Mouse (Mus musculus) hindbrain, embryonic 14.5 days (tissue): ENCODE results near the gene 4930407I10Rik. TPM values are rescaled to one million over a fixed set of nuclear protein-coding genes. Genes with fewer than 3 reads are reported as not detected.
A peak's percentile ranks its signal among the peaks of the same experiment; 100 is the strongest.

Experiments
- ATAC-seq: fragments of 200-750 bp; cut with Nextera tagmentation; 2 replicates; pipeline ENCODE4 v1.8.0; 2017; ENCODE audit warnings: moderate number of reproducible peaks, mild to moderate bottlenecking, moderate TSS enrichment, moderate library complexity; ENCODE audit not compliant: low FRiP score
- DNase-seq: peaks from one replicate; pipeline ENCODE4 v3.0.0-alpha.2; 2015; ENCODE audit warnings: low spot score
- H3K27ac ChIP-seq: fragments of 300-500 bp; sonication (generic); 2 replicates; pipeline ENCODE4 v1.5.1; 2014; ENCODE audit warnings: mild to moderate bottlenecking, moderate library complexity
- H3K27me3 ChIP-seq: fragments of 300-500 bp; sonication (generic); 2 replicates; pipeline ENCODE4 v1.6.1; 2014; ENCODE audit warnings: mild to moderate bottlenecking, low read length, mixed read lengths; ENCODE audit not compliant: control insufficient read depth, insufficient read depth
- H3K36me3 ChIP-seq: fragments of 300-500 bp; sonication (generic); replicated peaks from 2 replicates; pipeline ENCODE4 v1.6.1; 2014; ENCODE audit not compliant: control insufficient read depth, insufficient read depth
- H3K4me1 ChIP-seq: fragments of 300-500 bp; sonication (generic); replicated peaks from 2 replicates; pipeline ENCODE4 v1.6.1; 2014; ENCODE audit warnings: antibody characterized with exemption, low read length, mixed read lengths; ENCODE audit not compliant: control insufficient read depth, insufficient read depth
- H3K4me2 ChIP-seq: fragments of 300-500 bp; sonication (generic); replicated peaks from 2 replicates; pipeline ENCODE4 v1.6.1; 2014; ENCODE audit warnings: mild to moderate bottlenecking, moderate library complexity
- H3K4me3 ChIP-seq: fragments of 300-500 bp; sonication (generic); replicated peaks from 2 replicates; pipeline ENCODE4 v1.5.1; 2014; ENCODE audit warnings: mild to moderate bottlenecking, low read length
- H3K9ac ChIP-seq: fragments of 300-500 bp; sonication (generic); 2 replicates; pipeline ENCODE4 v1.6.1; 2014
- H3K9me3 ChIP-seq: fragments of 300-500 bp; sonication (generic); 2 replicates; pipeline ENCODE4 v1.6.1; 2016; ENCODE audit warnings: low read length; ENCODE audit not compliant: control insufficient read depth
- WGBS: fragments of 180-500 bp; shearing (Covaris S2); extraction: QIAGEN DNeasy Blood & Tissue Kit; methylation state at CpG from one replicate; pipeline ENCODE4 v1.1.7; 2014; 5-methylcytosine and 5-hydroxymethylcytosine counted together
- polyA plus RNA-seq: library from polyadenylated mRNA; unstranded; fragments of >200 nt; fragmentation: Nextera tagmentation; extraction: Ambion mirVana; gene quantifications from 2 replicates; pipeline ENCODE4 v1.2.1, GENCODE M21; 2014

Gene 4930407I10Rik
- not detected in 2 replicates for polyA plus RNA-seq

GRCm38 (mm10) chr15:82058719-82059201 is at the start of gene 4930407I10Rik:
Gene 4930407I10Rik (plus strand): TSS chr15:82059151.
- no peak within 1 kb of the TSS for H3K9ac ChIP-seq
- H3K36me3 ChIP-seq: no peaks in the 10 kb centered on the region
- ATAC-seq (no peak), DNase-seq (no peak)
- H3K4me1 ChIP-seq: no peaks in the 10 kb centered on the region
- H3K27me3 ChIP-seq: 0 out of 2 replicates have a peak, but pooled peaks cover 4% of the 10 kb centered on the region
- H3K9me3 ChIP-seq: no peaks in the 10 kb centered on the region
- no peak within 1 kb of the TSS for H3K4me2 ChIP-seq
- WGBS: 83% methylated on average over 1 of the region's 1 CpGs
- H3K4me3 ChIP-seq: no peak within 1 kb of the TSS
- no peak within 1 kb of the TSS for H3K27ac ChIP-seq

GRCm38 (mm10) chr15:82011947-82012346 is 47.0 kb upstream of the 4930407I10Rik start:
- ATAC-seq (no peak), DNase-seq (no peak)
- no peaks in the 10 kb centered on the region for H3K27me3 ChIP-seq
- H3K9me3 ChIP-seq: no peaks in the 10 kb centered on the region
- WGBS: 96% methylated on average over 6 of the region's 6 CpGs
- H3K4me1 ChIP-seq: peaks cover 18% of the 10 kb centered on the region; the same call in 1 of the 2 replicates
- H3K4me2 ChIP-seq: no peak overlapping the region
- H3K36me3 ChIP-seq: no peaks in the 10 kb centered on the region
- H3K9ac ChIP-seq: no peak overlapping the region
- H3K4me3 ChIP-seq: no peak overlapping the region
- H3K27ac ChIP-seq: no peak overlapping the region

GRCm38 (mm10) chr15:82014745-82015391 is 44.1 kb upstream of the 4930407I10Rik start:
- 0 out of 2 replicates have a peak, but pooled peaks cover 6% of the 10 kb centered on the region for H3K36me3 ChIP-seq
- H3K9ac ChIP-seq: peak overlapping the region; percentile 93
- DNase-seq (no peak), ATAC-seq (no peak)
- WGBS: 20% methylated on average over 9 of the region's 9 CpGs
- no peaks in the 10 kb centered on the region for H3K9me3 ChIP-seq
- no peak overlapping the region for H3K27ac ChIP-seq
- peaks cover 19% of the 10 kb centered on the region; the same call in 1 of the 2 replicates for H3K4me1 ChIP-seq
- H3K27me3 ChIP-seq: no peaks in the 10 kb centered on the region
- peak overlapping the region; percentile 62 for H3K4me2 ChIP-seq
- H3K4me3 ChIP-seq: peak overlapping the region; percentile 94

- under 1% methylated on average over 39 of the region's 39 CpGs for WGBS
- Histone ChIP-seq H3K9ac (peak overlapping the region; percentile 93), H3K27ac (peak overlapping the region; percentile 84), H3K27me3 (no peaks in the 10 kb centered on the region), H3K36me3 (0 out of 2 replicates have a peak, but pooled peaks cover 9% of the 10 kb centered on the region), H3K4me3 (peak overlapping the region; percentile 94), H3K4me2 (peak overlapping the region; percentile 62), H3K9me3 (no peaks in the 10 kb centered on the region), H3K4me1 (peaks cover 19% of the 10 kb centered on the region; the same call in 1 of the 2 replicates)
- DNase-seq (peak; percentile 29), ATAC-seq (peak; percentile 64)
Observed at GRCm38 (mm10) chr15:82015392-82016100, 43.4 kb upstream of the 4930407I10Rik start.

GRCm38 (mm10) chr15:82016101-82016808 is 42.7 kb upstream of the 4930407I10Rik start:
- WGBS: under 1% methylated on average over 51 of the region's 53 CpGs
- H3K36me3 ChIP-seq: 0 out of 2 replicates have a peak, but pooled peaks cover 9% of the 10 kb centered on the region
- H3K4me1 ChIP-seq: peaks cover 19% of the 10 kb centered on the region; the same call in 1 of the 2 replicates
- H3K27me3 ChIP-seq: no peaks in the 10 kb centered on the region
- DNase-seq (peak; percentile 98), ATAC-seq (peak; percentile 96)
- peak overlapping the region; percentile 62 for H3K4me2 ChIP-seq
- H3K9me3 ChIP-seq: no peaks in the 10 kb centered on the region
- peak overlapping the region; percentile 94 for H3K4me3 ChIP-seq
- H3K27ac ChIP-seq: peak overlapping the region; percentile 84
- H3K9ac ChIP-seq: peak overlapping the region; percentile 93

- Histone ChIP-seq H3K4me3 (peak overlapping the region; percentile 94), H3K4me2 (peak overlapping the region; percentile 62), H3K36me3 (peaks cover 13% of the 10 kb centered on the region; the same call in 1 of the 2 replicates), H3K27ac (peak overlapping the region; percentile 65; the same call in 1 of the 2 replicates), H3K4me1 (peaks cover 19% of the 10 kb centered on the region; the same call in 1 of the 2 replicates), H3K9ac (peak overlapping the region; percentile 70), H3K27me3 (no peaks in the 10 kb centered on the region), H3K9me3 (no peaks in the 10 kb centered on the region)
- DNase-seq (no peak), ATAC-seq (no peak)
- 29% methylated on average over 6 of the region's 6 CpGs for WGBS
Observed at GRCm38 (mm10) chr15:82016830-82017229, 42.1 kb upstream of the 4930407I10Rik start.

- no peaks in the 10 kb centered on the region for H3K27me3 ChIP-seq
- H3K4me1 ChIP-seq: peaks cover 19% of the 10 kb centered on the region; the same call in 1 of the 2 replicates
- no peak overlapping the region for H3K4me3 ChIP-seq
- ATAC-seq: no peak
- DNase-seq: no peak
- no peak overlapping the region for H3K27ac ChIP-seq
- WGBS: 79% methylated on average over 4 of the region's 4 CpGs
- no peak overlapping the region for H3K9ac ChIP-seq
- no peaks in the 10 kb centered on the region for H3K9me3 ChIP-seq
- peaks cover 19% of the 10 kb centered on the region for H3K36me3 ChIP-seq
- H3K4me2 ChIP-seq: peak overlapping the region; percentile 3; the same call in 1 of the 2 replicates
Observed at GRCm38 (mm10) chr15:82017461-82017860, 41.5 kb upstream of the 4930407I10Rik start.

- DNase-seq (no peak), ATAC-seq (no peak)
- H3K4me1 ChIP-seq: peaks cover 15% of the 10 kb centered on the region; the same call in 1 of the 2 replicates
- peaks cover 37% of the 10 kb centered on the region for H3K36me3 ChIP-seq
- WGBS: 92% methylated on average over 3 of the region's 3 CpGs
- H3K27ac ChIP-seq: no peak overlapping the region
- no peak overlapping the region for H3K4me3 ChIP-seq
- no peaks in the 10 kb centered on the region for H3K27me3 ChIP-seq
- no peaks in the 10 kb centered on the region for H3K9me3 ChIP-seq
- no peak overlapping the region for H3K4me2 ChIP-seq
- no peak overlapping the region for H3K9ac ChIP-seq
Observed at GRCm38 (mm10) chr15:82019288-82019687, 39.7 kb upstream of the 4930407I10Rik start.
